Mouse (Mus musculus) limb, embryonic 10.5 days (tissue): ENCODE measurements around the gene Ctse. TPM values are rescaled to one million over a fixed set of nuclear protein-coding genes. Genes with fewer than 3 reads are reported as not detected.
A peak's percentile ranks its signal among the peaks of the same experiment; 100 is the strongest.

Experiments
- DNase-seq: peaks from one replicate; pipeline ENCODE4 v3.0.0-alpha.2; 2017; ENCODE audit warnings: low spot score
- H3K27ac ChIP-seq: fragments of 300-500 bp; sonication (generic); 2 replicates; pipeline ENCODE4 v1.5.1; 2016; ENCODE audit warnings: mild to moderate bottlenecking
- H3K27me3 ChIP-seq: fragments of 300-500 bp; sonication (generic); 2 replicates; pipeline ENCODE4 v1.6.1; 2016; ENCODE audit warnings: low read depth, mild to moderate bottlenecking; ENCODE audit not compliant: poor library complexity, severe bottlenecking
- H3K36me3 ChIP-seq: fragments of 300-500 bp; sonication (generic); 2 replicates; pipeline ENCODE4 v1.6.1; 2016; ENCODE audit warnings: mild to moderate bottlenecking, moderate library complexity
- H3K4me1 ChIP-seq: fragments of 300-500 bp; sonication (generic); 2 replicates; pipeline ENCODE4 v1.6.1; 2016
- H3K4me3 ChIP-seq: fragments of 300-500 bp; sonication (generic); 2 replicates; pipeline ENCODE4 v1.5.1; 2016; ENCODE audit warnings: mild to moderate bottlenecking, moderate library complexity
- H3K9me3 ChIP-seq: fragments of 300-500 bp; sonication (generic); replicated peaks from 2 replicates; pipeline ENCODE4 v1.6.1; 2016; ENCODE audit warnings: mild to moderate bottlenecking
- WGBS: fragments of 180-500 bp; shearing (Covaris S2); methylation state at CpG from one replicate; pipeline ENCODE4 v1.1.7; 2016; 5-methylcytosine and 5-hydroxymethylcytosine counted together
- polyA plus RNA-seq: library from polyadenylated mRNA; unstranded; fragments of >200 nt; fragmentation: Nextera tagmentation; extraction: Ambion mirVana; gene quantifications from 2 replicates; pipeline ENCODE4 v1.2.1, GENCODE M21; 2016

Ctse gene
- polyA plus RNA-seq, 1 experiment from 2014 or later = not detected

DNA sequence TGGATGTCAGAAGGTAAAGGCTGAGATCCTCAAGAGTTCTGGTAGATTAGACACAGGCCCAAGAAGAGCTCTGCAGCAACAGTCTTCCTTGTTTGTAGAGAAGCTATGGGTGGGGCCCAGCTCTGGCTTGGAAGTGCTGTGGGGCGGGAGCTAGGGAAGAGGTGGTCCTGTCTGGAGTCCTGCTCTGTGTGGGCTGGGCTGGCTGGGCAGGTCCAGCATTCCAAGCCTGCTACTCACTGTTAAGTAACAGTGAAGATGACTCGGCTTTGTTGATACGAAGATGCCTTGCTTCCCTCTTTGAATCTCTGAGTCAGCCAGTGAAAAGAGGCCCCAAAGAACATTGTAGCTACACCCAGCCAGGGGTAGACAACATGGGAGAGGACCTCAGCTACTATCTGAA, 52.3 kb downstream of the Ctse start:
- no peaks in the 10 kb centered on the region for H3K9me3 ChIP-seq
- no peaks in the 10 kb centered on the region; the same call in 1 of the 2 replicates for H3K4me1 ChIP-seq
- 65% methylated on average over 3 of the region's 3 CpGs for whole genome bisulfite sequencing
- no peak for DNase-seq
- H3K4me3 ChIP-seq = no peak overlapping the region
- H3K27ac ChIP-seq = no peak overlapping the region
- H3K36me3 ChIP-seq = no peaks in the 10 kb centered on the region
- H3K27me3 ChIP-seq = no peaks in the 10 kb centered on the region

DNA sequence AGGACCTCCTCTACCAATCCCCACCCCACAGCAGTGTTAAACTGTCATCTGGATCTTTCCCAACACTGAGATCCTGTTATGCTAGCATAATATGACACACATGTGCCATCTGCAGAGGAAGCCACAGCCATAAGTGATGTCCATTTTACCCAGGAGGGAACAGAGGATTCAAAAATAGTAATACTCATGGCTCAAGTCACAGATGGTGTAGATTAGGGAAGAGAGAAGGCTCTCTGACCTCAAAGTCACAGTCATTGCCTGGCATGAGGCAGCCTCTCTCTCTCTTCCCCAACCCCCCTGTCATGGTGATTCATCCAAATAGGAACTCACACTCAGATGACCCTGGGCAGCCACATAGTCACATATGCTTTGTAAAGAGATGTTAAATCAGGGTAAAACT, 53.2 kb downstream of the Ctse start:
- Histone ChIP-seq H3K36me3 (no peaks in the 10 kb centered on the region), H3K9me3 (no peaks in the 10 kb centered on the region), H3K4me3 (no peak overlapping the region), H3K27me3 (no peaks in the 10 kb centered on the region), H3K4me1 (no peaks in the 10 kb centered on the region; the same call in 1 of the 2 replicates), H3K27ac (no peak overlapping the region)
- DNase-seq = no peak

DNA sequence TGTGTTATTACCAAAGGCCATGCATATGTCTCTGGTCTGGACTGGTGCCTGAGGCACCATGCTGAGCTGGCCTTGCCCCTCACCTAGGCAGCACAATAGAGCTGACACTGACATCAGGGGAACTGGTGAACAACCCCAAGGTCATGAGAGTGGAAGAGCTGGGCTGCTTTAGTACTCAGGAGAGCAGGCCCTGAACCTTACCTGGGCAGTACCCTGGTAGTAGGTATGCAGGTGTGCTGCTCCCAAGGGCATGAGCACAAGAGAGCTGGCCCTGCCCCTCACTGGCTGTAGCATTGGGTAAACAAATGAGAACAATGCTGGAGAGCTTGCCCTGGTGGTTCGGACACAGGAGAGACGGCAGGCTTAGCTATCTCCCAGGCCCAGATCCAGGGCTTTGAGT, 57.2 kb downstream of the Ctse start:
- no peaks in the 10 kb centered on the region for H3K36me3 ChIP-seq
- 84% methylated on average over 2 of the region's 2 CpGs for WGBS
- H3K9me3 ChIP-seq = no peaks in the 10 kb centered on the region
- DNase-seq = no peak
- no peaks in the 10 kb centered on the region; the same call in 1 of the 2 replicates for H3K4me1 ChIP-seq
- no peaks in the 10 kb centered on the region for H3K27me3 ChIP-seq
- no peak overlapping the region for H3K4me3 ChIP-seq
- H3K27ac ChIP-seq = no peak overlapping the region

DNA sequence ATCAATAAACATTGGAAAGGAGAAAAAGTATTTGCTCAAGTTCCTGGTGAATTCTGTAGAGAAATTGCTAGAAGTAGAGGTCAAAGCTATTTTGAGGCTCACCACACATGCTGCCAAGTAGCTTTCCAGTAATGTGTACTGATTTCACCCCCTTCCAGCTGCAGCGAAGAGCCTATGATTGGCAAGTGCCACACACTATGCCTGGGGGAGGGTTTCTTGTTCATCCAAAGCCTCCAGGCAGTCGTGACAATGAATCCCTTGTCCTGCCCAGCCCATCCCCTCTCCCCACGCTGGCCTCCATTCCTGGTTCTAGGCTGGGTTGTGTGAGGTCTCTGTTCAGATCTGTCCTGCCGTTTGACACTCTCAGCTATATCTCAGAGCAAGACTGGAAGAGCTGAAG, 58.2 kb downstream of the Ctse start:
- Histone ChIP-seq H3K4me1 (no peaks in the 10 kb centered on the region), H3K4me3 (no peak overlapping the region), H3K36me3 (no peaks in the 10 kb centered on the region), H3K9me3 (no peaks in the 10 kb centered on the region), H3K27ac (no peak overlapping the region), H3K27me3 (no peaks in the 10 kb centered on the region)
- 70% methylated on average over 4 of the region's 4 CpGs for WGBS
- no peak for DNase-seq

DNA sequence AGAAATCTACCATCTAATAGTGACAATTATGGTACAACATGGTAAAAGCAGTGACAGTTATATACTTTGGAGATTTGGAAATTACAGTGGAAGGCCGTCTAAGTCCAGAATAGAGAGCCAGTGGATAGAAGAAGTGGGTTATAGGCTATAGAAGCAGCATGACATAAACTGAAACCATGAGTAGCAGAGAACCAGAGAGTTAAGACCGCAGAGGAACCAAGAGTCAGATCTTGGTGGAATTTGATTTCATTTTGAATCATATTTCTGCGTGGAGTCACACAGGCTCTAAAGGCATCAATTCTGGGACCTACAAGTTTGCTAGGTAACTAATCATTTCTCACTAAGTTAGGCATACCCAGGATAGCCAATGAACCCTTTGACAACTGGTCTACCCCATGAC, 60.7 kb downstream of the Ctse start:
- Histone ChIP-seq H3K36me3 (no peaks in the 10 kb centered on the region), H3K4me3 (no peak overlapping the region), H3K4me1 (no peaks in the 10 kb centered on the region), H3K9me3 (no peaks in the 10 kb centered on the region), H3K27ac (no peak overlapping the region), H3K27me3 (no peaks in the 10 kb centered on the region)
- 88% methylated on average over 3 of the region's 3 CpGs for WGBS
- DNase-seq = no peak

DNA sequence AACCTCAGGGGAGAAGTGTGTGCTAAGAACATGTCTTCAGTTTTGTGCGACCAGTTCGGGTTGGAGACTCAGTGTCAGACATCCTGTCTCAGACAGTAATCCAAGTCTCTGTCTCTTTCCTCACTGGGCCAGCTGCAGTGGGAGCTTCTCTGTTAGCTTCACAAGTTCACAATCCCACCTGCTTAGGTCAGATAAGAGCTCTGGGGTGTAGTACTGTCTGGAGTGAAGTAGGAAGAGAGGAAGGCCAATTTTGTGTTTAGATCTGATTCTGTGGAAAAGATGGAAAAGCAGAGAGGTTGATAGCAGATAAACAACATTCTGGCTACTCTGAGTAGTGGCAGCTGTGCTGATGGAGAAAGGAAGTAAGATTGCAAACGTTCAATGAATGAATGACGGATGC, 61.5 kb downstream of the Ctse start:
- Histone ChIP-seq H3K27me3 (no peaks in the 10 kb centered on the region), H3K27ac (no peak overlapping the region), H3K36me3 (no peaks in the 10 kb centered on the region), H3K9me3 (no peaks in the 10 kb centered on the region), H3K4me3 (no peak overlapping the region), H3K4me1 (no peaks in the 10 kb centered on the region)
- WGBS = 89% methylated on average over 4 of the region's 4 CpGs
- no peak for DNase-seq

DNA sequence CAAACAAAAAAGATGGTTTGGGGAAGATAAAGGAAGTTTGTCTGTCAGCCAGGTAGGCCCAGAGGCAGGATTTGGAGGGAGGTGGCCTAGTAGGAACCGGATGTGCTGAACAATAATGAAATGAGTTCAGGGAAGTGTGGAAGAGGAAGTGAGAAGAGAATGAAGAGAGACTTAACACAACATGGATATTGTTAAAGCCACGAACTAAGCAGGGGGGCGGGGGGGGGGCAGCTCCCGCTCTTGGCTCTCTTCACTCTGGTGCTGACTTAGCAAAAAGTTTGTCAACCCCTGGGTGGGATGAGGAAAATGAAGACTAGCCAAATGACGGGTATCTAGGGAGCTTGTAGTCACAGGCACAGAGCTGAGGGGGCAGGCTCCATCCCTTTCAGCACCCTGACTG, 62.3 kb downstream of the Ctse start:
- Histone ChIP-seq H3K4me1 (no peaks in the 10 kb centered on the region), H3K27ac (no peak overlapping the region), H3K36me3 (no peaks in the 10 kb centered on the region), H3K4me3 (no peak overlapping the region), H3K27me3 (no peaks in the 10 kb centered on the region), H3K9me3 (no peaks in the 10 kb centered on the region)
- no peak for DNase-seq
- WGBS = 85% methylated on average over 5 of the region's 5 CpGs

DNA sequence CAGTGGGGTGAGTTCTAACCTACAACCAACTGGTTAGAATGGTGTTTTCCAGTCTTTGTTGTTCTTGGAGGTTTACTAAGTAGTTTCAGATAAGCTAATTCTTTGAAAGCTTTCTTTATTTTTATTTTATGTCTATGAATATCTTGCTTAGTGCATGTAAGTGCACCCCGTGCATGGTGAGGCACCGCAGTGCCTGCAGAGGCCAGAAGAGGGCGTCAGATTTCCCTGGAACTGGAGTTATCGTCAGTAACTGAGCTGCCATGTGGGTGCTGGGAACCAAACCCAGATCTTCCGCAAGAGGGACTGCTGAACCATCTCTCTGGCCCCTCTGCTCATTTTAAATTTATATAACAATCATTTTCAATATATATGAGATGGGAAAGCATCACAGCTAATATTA, 63.3 kb downstream of the Ctse start:
- Histone ChIP-seq H3K4me1 (no peaks in the 10 kb centered on the region), H3K27ac (no peak overlapping the region), H3K4me3 (no peak overlapping the region), H3K9me3 (no peaks in the 10 kb centered on the region), H3K27me3 (no peaks in the 10 kb centered on the region), H3K36me3 (no peaks in the 10 kb centered on the region)
- DNase-seq = no peak
- WGBS = 84% methylated on average over 5 of the region's 5 CpGs

DNA sequence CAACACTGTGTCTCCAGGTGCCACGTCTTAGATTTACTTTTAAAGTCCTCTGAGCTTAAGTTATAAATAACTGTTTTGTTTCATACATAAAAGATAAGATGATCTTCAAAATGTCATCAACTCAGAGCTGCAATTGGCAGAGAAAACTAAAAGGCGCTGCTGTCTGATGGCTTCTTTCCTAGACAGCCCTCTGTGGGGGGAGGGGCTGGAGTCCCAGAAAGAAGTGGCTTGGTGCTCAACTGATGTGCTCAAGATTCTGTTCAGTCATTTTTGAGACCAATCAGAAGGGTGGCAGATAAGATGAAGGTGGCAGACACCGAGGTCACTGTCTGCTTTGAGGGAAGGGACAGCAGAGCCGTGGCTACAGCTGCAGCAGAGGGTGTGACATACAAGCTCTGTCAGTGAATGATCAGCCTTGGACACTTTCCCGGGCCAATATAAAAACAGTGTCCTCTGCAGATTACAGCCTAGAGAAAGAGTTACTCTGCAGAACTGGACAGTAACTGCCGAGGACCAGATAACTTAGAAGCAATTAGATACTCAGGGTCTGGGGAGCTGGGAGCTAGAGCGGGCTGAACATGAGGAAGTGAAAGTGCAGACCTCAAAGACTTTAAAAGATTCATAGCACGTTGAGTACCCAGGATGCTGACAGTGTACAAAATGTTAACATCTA, 64.1 kb downstream of the Ctse start:
- Histone ChIP-seq H3K27me3 (no peaks in the 10 kb centered on the region), H3K36me3 (no peaks in the 10 kb centered on the region), H3K4me1 (no peaks in the 10 kb centered on the region), H3K4me3 (no peak overlapping the region), H3K27ac (no peak overlapping the region), H3K9me3 (no peaks in the 10 kb centered on the region)
- DNase-seq = no peak
- WGBS = 79% methylated on average over 8 of the region's 8 CpGs

DNA sequence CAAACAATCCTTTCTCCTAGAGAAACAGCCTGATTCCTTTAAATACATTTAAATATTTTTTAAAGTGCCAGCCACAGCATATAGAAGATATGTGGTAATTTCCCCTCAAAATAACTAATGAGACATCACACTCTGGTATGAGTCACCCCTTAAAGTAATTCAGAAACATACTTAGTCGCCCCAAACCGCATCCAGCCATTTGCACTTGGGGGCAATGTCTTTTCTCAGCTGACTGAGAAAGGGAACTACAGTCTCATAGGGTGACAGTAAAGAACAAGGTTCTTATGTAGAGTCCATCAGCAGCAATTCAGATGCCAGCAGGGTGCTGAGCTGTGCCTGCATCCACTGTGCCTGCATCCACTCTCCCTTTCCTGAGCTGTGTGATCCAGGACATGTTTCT, 65.4 kb downstream of the Ctse start:
- H3K27ac ChIP-seq = no peak overlapping the region

DNA sequence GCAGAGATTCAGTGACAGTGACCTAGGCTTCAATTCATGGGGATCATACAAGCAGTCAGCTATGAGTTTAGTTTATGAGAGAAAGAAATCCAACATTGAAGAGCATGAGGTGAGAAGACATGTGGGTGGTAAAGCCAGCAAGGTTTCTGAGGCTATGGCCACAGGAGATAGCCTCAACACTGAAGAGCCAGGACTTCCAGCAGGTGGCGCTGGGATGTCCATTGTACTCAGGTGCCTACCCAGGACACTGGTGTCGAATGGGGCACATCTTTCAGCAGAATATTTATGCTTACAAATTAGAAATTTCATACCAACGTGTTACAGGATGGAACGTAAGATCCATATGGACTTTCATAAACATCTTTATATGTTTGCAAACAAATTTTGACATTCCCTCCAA, 70.2 kb downstream of the Ctse start:
- no peaks in the 10 kb centered on the region for H3K9me3 ChIP-seq
- no peaks in the 10 kb centered on the region for H3K36me3 ChIP-seq
- H3K27ac ChIP-seq = no peak overlapping the region
- H3K27me3 ChIP-seq = no peaks in the 10 kb centered on the region
- H3K4me1 ChIP-seq = no peaks in the 10 kb centered on the region
- no peak overlapping the region for H3K4me3 ChIP-seq
- WGBS = 30% methylated on average over 4 of the region's 4 CpGs
- DNase-seq = peak; percentile 42

More for the DNA sequence above, 65.4 kb downstream of the Ctse start:
- no peaks in the 10 kb centered on the region for H3K9me3 ChIP-seq
- H3K27me3 ChIP-seq = no peaks in the 10 kb centered on the region
- H3K36me3 ChIP-seq = no peaks in the 10 kb centered on the region
- H3K4me1 ChIP-seq = no peaks in the 10 kb centered on the region
- no peak for DNase-seq
- 89% methylated on average over 2 of the region's 2 CpGs for WGBS
- H3K4me3 ChIP-seq = no peak overlapping the region

DNA sequence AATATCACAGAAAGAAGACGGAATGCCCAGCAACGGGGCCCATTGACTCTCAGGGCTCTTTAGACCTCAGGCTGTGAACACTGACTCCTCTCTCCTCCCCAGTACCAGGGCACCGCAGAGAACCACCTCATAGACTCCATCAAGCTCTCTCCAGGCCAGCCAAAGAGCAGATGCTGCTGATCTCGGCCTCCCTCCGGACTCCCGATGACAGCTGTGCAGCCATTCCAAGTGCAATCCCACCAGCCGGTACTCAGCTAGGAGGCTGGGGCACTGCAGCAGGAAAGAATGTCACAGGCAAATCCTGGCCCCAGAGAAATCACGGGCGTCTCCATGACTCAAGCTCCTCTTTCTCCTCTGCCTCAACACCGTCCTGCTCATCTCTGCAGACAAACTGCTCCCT, 73.4 kb downstream of the Ctse start:
- Histone ChIP-seq H3K4me3 (no peak overlapping the region), H3K9me3 (no peaks in the 10 kb centered on the region), H3K27ac (no peak overlapping the region), H3K4me1 (no peaks in the 10 kb centered on the region), H3K36me3 (no peaks in the 10 kb centered on the region), H3K27me3 (no peaks in the 10 kb centered on the region)
- WGBS = 82% methylated on average over 10 of the region's 10 CpGs
- DNase-seq = no peak

DNA sequence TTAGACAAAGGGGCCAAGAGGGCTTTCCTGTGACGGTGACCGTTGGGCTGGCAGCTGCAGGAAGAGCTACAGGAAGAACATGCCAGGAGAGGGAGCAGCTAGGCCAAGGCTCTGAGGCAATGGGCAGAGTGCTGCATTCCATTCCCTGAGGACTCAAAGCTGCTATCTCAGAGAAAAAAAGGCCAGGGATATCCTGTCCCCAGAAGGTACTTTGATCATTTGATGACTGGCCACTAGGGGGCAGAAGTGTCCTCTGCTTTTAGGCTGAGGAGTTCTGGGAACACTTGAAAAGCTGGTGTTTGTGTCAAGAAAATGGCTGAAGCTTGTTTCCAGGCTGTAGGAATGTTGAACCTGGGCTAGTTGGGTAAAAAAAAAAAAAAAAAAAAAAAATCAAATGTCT, 74.3 kb downstream of the Ctse start:
- 36% methylated on average over 2 of the region's 2 CpGs for WGBS

More for the DNA sequence above, 74.3 kb downstream of the Ctse start:
- H3K27me3 ChIP-seq = no peaks in the 10 kb centered on the region
- no peaks in the 10 kb centered on the region for H3K4me1 ChIP-seq
- H3K9me3 ChIP-seq = no peaks in the 10 kb centered on the region
- no peak overlapping the region for H3K4me3 ChIP-seq
- no peak overlapping the region for H3K27ac ChIP-seq
- DNase-seq = peak; percentile 82
- no peaks in the 10 kb centered on the region for H3K36me3 ChIP-seq
